Mouse (Mus musculus) E14TG2a.4 (cell line): Measurements from ENCODE around the gene Msantd3.

Experiments used
- H3K27me3 ChIP-seq: 2 replicates; pipeline ENCODE4 v1.6.1; 2014; ENCODE audit warnings: low read length, control low read depth; ENCODE audit not compliant: insufficient read depth
- H3K36me3 ChIP-seq: 2 replicates; pipeline ENCODE4 v1.6.1; 2014; ENCODE audit warnings: low read length, control low read depth; ENCODE audit not compliant: insufficient read depth
- H3K4me1 ChIP-seq: replicated peaks from 2 replicates; pipeline ENCODE4 v1.6.1; 2014; ENCODE audit warnings: low read depth, low read length, control low read depth
- H3K4me3 ChIP-seq: replicated peaks from 2 replicates; pipeline ENCODE4 v1.5.1; 2014; ENCODE audit warnings: mild to moderate bottlenecking, low read length
- H3K9me3 ChIP-seq: 2 replicates; pipeline ENCODE4 v1.6.1; 2014; ENCODE audit warnings: low read length, control low read depth
- CTCF ChIP-seq: conservative IDR thresholded peaks from 2 replicates; pipeline ENCODE4 v1.5.1; 2014; ENCODE audit warnings: low read length
- NANOG ChIP-seq: IDR thresholded peaks from 2 replicates; pipeline ENCODE4 v1.6.1; 2014; ENCODE audit warnings: borderline replicate concordance, low read length, mixed read lengths
- POU5F1 ChIP-seq: IDR thresholded peaks from 2 replicates; pipeline ENCODE4 v1.6.1; 2014; ENCODE audit warnings: low read length, borderline replicate concordance

Msantd3 gene

GRCm38 (mm10) chr4:48605650-48606049 lies 65.9 kb downstream of the Msantd3 start:
- Histone ChIP-seq H3K4me3 (no peak overlapping the region), H3K36me3 (peaks cover 53% of the 10 kb centered on the region), H3K4me1 (peaks cover 43% of the 10 kb centered on the region), H3K9me3 (no peaks in the 10 kb centered on the region), H3K27me3 (no peaks in the 10 kb centered on the region)
- no peak for TF ChIP-seq POU5F1
- no peak for TF ChIP-seq CTCF
- no peak for TF ChIP-seq NANOG

GRCm38 (mm10) chr4:48609485-48609884 lies 69.8 kb downstream of the Msantd3 start:
- Histone ChIP-seq H3K36me3 (peaks cover 87% of the 10 kb centered on the region), H3K27me3 (no peaks in the 10 kb centered on the region), H3K9me3 (no peaks in the 10 kb centered on the region), H3K4me1 (peaks cover 36% of the 10 kb centered on the region), H3K4me3 (no peak overlapping the region)
- TF ChIP-seq POU5F1 (no peak), CTCF (no peak), NANOG (no peak)

GRCm38 (mm10) chr4:48610251-48610650 lies 70.5 kb downstream of the Msantd3 start:
- Histone ChIP-seq H3K4me3 (no peak overlapping the region), H3K27me3 (no peaks in the 10 kb centered on the region), H3K4me1 (peaks cover 29% of the 10 kb centered on the region), H3K9me3 (no peaks in the 10 kb centered on the region), H3K36me3 (peaks cover 84% of the 10 kb centered on the region)
- TF ChIP-seq CTCF, result no peak
- no peak for TF ChIP-seq POU5F1
- no peak for TF ChIP-seq NANOG
